Mouse (Mus musculus) v-Abl transformed pro-B cells (cell line): ENCODE results near the gene Gpr156.
"Not testable (repeated sequence)": the region's sequence is repeated elsewhere in the genome, so short reads cannot be mapped to it uniquely, and the experiment has no call there.

Experiments used
- in situ Hi-C, 2 experiments: fragments of 400-800 bp; cut with MboI; formaldehyde crosslinking; loops; one replicate each; pipeline ENCODE4 v1.15.1; 2025; ENCODE audit not compliant: unreplicated experiment in 2 of 2

The Gpr156 gene

GRCm38 (mm10) chr16:38033071-38033470 is 116.8 kb downstream of the Gpr156 start:
- in situ Hi-C loops, result no loop called here

GRCm38 (mm10) chr16:38038101-38038500 is 121.8 kb downstream of the Gpr156 start:
- in situ Hi-C loops, result not testable (repeated sequence)

- in situ Hi-C loops, result no loop called here
These were observed 125.9 kb downstream of the Gpr156 start for GRCm38 (mm10) chr16:38042160-38042559.

- in situ Hi-C loops, result no loop called here
These were observed 128.3 kb downstream of the Gpr156 start for GRCm38 (mm10) chr16:38044551-38044950.

GRCm38 (mm10) chr16:38047781-38048558 is 131.7 kb downstream of the Gpr156 start:
- in situ Hi-C loops, result no loop called here
